Mouse (Mus musculus) gonadal fat pad, adult 2 months (tissue): Measurements from ENCODE around the gene Cbr2. TPM values are rescaled to one million over a fixed set of nuclear protein-coding genes. Genes with fewer than 3 reads are reported as not detected.

Source experiments
- DNase-seq: peaks from one replicate; pipeline ENCODE4 v3.0.0-alpha.2; 2012; ENCODE audit warnings: low read depth
- polyA plus RNA-seq: library from polyadenylated mRNA; depleted of rRNA; stranded (reverse); fragments of >200 nt; gene quantifications from 2 replicates; pipeline ENCODE4 v1.2.3, GENCODE M21; 2012

Gene Cbr2
- polyA plus RNA-seq, 1 experiment = 130 TPM

- no peak for DNase-seq
These were observed 19.8 kb downstream of the Cbr2 start for GRCm38 (mm10) chr11:120711980-120712604.

GRCm38 (mm10) chr11:120710672-120711071 lies 21.2 kb downstream of the Cbr2 start:
- no peak for DNase-seq

- no peak for DNase-seq
These were observed 22.4 kb downstream of the Cbr2 start for GRCm38 (mm10) chr11:120709551-120709950.

GRCm38 (mm10) chr11:120707969-120708368 lies 23.9 kb downstream of the Cbr2 start:
- no peak for DNase-seq

GRCm38 (mm10) chr11:120707225-120707624 lies 24.7 kb downstream of the Cbr2 start:
- no peak for DNase-seq

GRCm38 (mm10) chr11:120706120-120706519 lies 25.8 kb downstream of the Cbr2 start:
- DNase-seq = no peak

GRCm38 (mm10) chr11:120704486-120705325 lies 27.2 kb downstream of the Cbr2 start:
- no peak for DNase-seq

- DNase-seq = no peak
These were observed 28.0 kb downstream of the Cbr2 start for GRCm38 (mm10) chr11:120703696-120704454.

- DNase-seq = no peak
These were observed 34.2 kb downstream of the Cbr2 start for GRCm38 (mm10) chr11:120697741-120698140.

- DNase-seq = no peak
These were observed 35.3 kb downstream of the Cbr2 start for GRCm38 (mm10) chr11:120696568-120696967.

GRCm38 (mm10) chr11:120695641-120696040 lies 36.3 kb downstream of the Cbr2 start:
- DNase-seq = no peak

GRCm38 (mm10) chr11:120695184-120695583 lies 36.7 kb downstream of the Cbr2 start:
- no peak for DNase-seq

GRCm38 (mm10) chr11:120693461-120693860 lies 38.5 kb downstream of the Cbr2 start:
- no peak for DNase-seq

GRCm38 (mm10) chr11:120692471-120693011 lies 39.4 kb downstream of the Cbr2 start:
- no peak for DNase-seq

- DNase-seq = no peak
These were observed 42.5 kb downstream of the Cbr2 start for GRCm38 (mm10) chr11:120689365-120689764.

GRCm38 (mm10) chr11:120686650-120687272 lies 45.2 kb downstream of the Cbr2 start:
- no peak for DNase-seq

GRCm38 (mm10) chr11:120684660-120685059 lies 47.3 kb downstream of the Cbr2 start:
- no peak for DNase-seq

- no peak for DNase-seq
These were observed 47.8 kb downstream of the Cbr2 start for GRCm38 (mm10) chr11:120684086-120684485.

- DNase-seq = no peak
These were observed 48.4 kb downstream of the Cbr2 start for GRCm38 (mm10) chr11:120683536-120683935.

- DNase-seq = no peak
These were observed 49.2 kb downstream of the Cbr2 start for GRCm38 (mm10) chr11:120682683-120683082.

GRCm38 (mm10) chr11:120679909-120680308 lies 52.0 kb downstream of the Cbr2 start:
- no peak for DNase-seq
